Mouse (Mus musculus) midbrain, embryonic 11.5 days (tissue): ENCODE results near the gene Mphosph6. TPM values are rescaled to one million over a fixed set of nuclear protein-coding genes. Genes with fewer than 3 reads are reported as not detected.

Experiments used
- ATAC-seq: fragments of 200-750 bp; cut with Nextera tagmentation; 2 replicates; pipeline ENCODE4 v1.8.0; 2017; ENCODE audit warnings: moderate TSS enrichment, moderate library complexity; ENCODE audit not compliant: low FRiP score
- DNase-seq: peaks from one replicate; pipeline ENCODE4 v3.0.0; 2015; ENCODE audit warnings: low spot score; ENCODE audit errors: missing footprints
- H3K27ac ChIP-seq: fragments of 300-500 bp; sonication (generic); 2 replicates; pipeline ENCODE4 v1.5.1; 2014; ENCODE audit warnings: low read depth, low read length
- H3K27me3 ChIP-seq: fragments of 300-500 bp; sonication (generic); 2 replicates; pipeline ENCODE4 v1.6.1; 2014; ENCODE audit warnings: mild to moderate bottlenecking, low read length, moderate library complexity, mixed read lengths; ENCODE audit not compliant: control insufficient read depth, insufficient read depth
- H3K36me3 ChIP-seq: fragments of 300-500 bp; sonication (generic); 2 replicates; pipeline ENCODE4 v1.6.1; 2014; ENCODE audit warnings: mild to moderate bottlenecking, low read length, moderate library complexity, mixed read lengths; ENCODE audit not compliant: control insufficient read depth, insufficient read depth
- H3K4me1 ChIP-seq: fragments of 300-500 bp; sonication (generic); 2 replicates; pipeline ENCODE4 v1.6.1; 2014; ENCODE audit warnings: low read length; ENCODE audit not compliant: control insufficient read depth, insufficient read depth
- H3K4me2 ChIP-seq: fragments of 300-500 bp; sonication (generic); 2 replicates; pipeline ENCODE4 v1.6.1; 2014; ENCODE audit warnings: mild to moderate bottlenecking, moderate library complexity
- H3K4me3 ChIP-seq: fragments of 300-500 bp; sonication (generic); 2 replicates; pipeline ENCODE4 v1.5.1; 2014; ENCODE audit warnings: low read depth, low read length
- H3K9ac ChIP-seq: fragments of 300-500 bp; sonication (generic); 2 replicates; pipeline ENCODE4 v1.6.1; 2014; ENCODE audit warnings: low read length
- H3K9me3 ChIP-seq: fragments of 300-500 bp; sonication (generic); 2 replicates; pipeline ENCODE4 v1.6.1; 2016; ENCODE audit warnings: low read length; ENCODE audit not compliant: control insufficient read depth
- WGBS: fragments of 180-500 bp; shearing (Covaris S2); extraction: QIAGEN DNeasy Blood & Tissue Kit; methylation state at CpG from one replicate; pipeline ENCODE4 v1.1.7; 2014; 5-methylcytosine and 5-hydroxymethylcytosine counted together
- polyA plus RNA-seq: library from polyadenylated mRNA; unstranded; fragments of >200 nt; fragmentation: Nextera tagmentation; extraction: Ambion mirVana; gene quantifications from 2 replicates; pipeline ENCODE4 v1.2.1, GENCODE M21; 2014

Gene Mphosph6
- polyA plus RNA-seq, 1 experiment from 2014 or later: 59.0 TPM

- ATAC-seq (no peak), DNase-seq (no peak)
- no peaks in the 10 kb centered on the region for H3K9me3 ChIP-seq
- 44% methylated on average over 10 of the region's 10 CpGs for WGBS
- no peak overlapping the region for H3K27ac ChIP-seq
- no peak overlapping the region for H3K4me3 ChIP-seq
- no peak overlapping the region for H3K4me2 ChIP-seq
- H3K27me3 ChIP-seq: no peaks in the 10 kb centered on the region
- no peaks in the 10 kb centered on the region for H3K36me3 ChIP-seq
- H3K4me1 ChIP-seq: no peaks in the 10 kb centered on the region
- no peak overlapping the region for H3K9ac ChIP-seq
These were observed 26.1 kb downstream of the Mphosph6 start for GRCm38 (mm10) chr8:117775626-117776025.

- DNase-seq (no peak), ATAC-seq (no peak)
- WGBS: 58% methylated on average over 2 of the region's 2 CpGs
- Histone ChIP-seq H3K4me2 (no peak overlapping the region), H3K9me3 (no peaks in the 10 kb centered on the region), H3K4me1 (no peaks in the 10 kb centered on the region), H3K9ac (no peak overlapping the region), H3K36me3 (no peaks in the 10 kb centered on the region), H3K27ac (no peak overlapping the region), H3K4me3 (no peak overlapping the region), H3K27me3 (no peaks in the 10 kb centered on the region)
These were observed 29.1 kb downstream of the Mphosph6 start for GRCm38 (mm10) chr8:117772597-117772996.

DNA sequence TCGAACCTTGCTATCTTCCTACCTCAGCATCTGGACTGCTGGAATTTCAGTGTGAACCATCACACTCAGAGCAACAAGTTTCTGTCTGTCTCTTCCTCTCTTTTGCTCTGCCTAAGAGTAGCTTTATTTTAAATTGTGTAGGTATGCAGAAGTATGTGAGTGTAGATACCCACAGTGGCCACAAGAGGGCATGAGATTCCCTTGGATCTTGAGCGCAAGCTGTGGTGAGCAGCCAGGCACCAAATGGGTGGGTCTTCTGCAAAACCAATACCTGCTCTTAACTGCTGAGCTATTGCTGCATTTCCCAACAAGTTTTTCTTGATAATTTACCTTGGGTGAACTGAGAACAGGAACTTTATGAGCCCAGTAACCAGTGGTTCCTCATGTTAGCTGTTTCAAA is 29.6 kb downstream of the Mphosph6 start:
- H3K36me3 ChIP-seq: no peaks in the 10 kb centered on the region
- 66% methylated on average over 2 of the region's 2 CpGs for WGBS
- H3K27ac ChIP-seq: no peak overlapping the region
- no peak for ATAC-seq
- no peak overlapping the region for H3K4me2 ChIP-seq
- no peak overlapping the region for H3K4me3 ChIP-seq
- peak; percentile 81 for DNase-seq
- no peak overlapping the region for H3K9ac ChIP-seq
- H3K27me3 ChIP-seq: no peaks in the 10 kb centered on the region
- H3K4me1 ChIP-seq: no peaks in the 10 kb centered on the region
- no peaks in the 10 kb centered on the region for H3K9me3 ChIP-seq

GRCm38 (mm10) chr8:117771115-117771836 is 30.5 kb downstream of the Mphosph6 start:
- H3K9me3 ChIP-seq: no peaks in the 10 kb centered on the region
- ATAC-seq (no peak), DNase-seq (peak; percentile 44)
- no peak overlapping the region for H3K27ac ChIP-seq
- no peak overlapping the region for H3K4me3 ChIP-seq
- no peaks in the 10 kb centered on the region for H3K36me3 ChIP-seq
- H3K27me3 ChIP-seq: no peaks in the 10 kb centered on the region
- H3K9ac ChIP-seq: no peak overlapping the region
- 85% methylated on average over 9 of the region's 9 CpGs for WGBS
- H3K4me2 ChIP-seq: no peak overlapping the region
- H3K4me1 ChIP-seq: no peaks in the 10 kb centered on the region

GRCm38 (mm10) chr8:117768971-117769370 is 32.8 kb downstream of the Mphosph6 start:
- no peak overlapping the region for H3K4me3 ChIP-seq
- DNase-seq (peak; percentile 66), ATAC-seq (no peak)
- no peaks in the 10 kb centered on the region for H3K9me3 ChIP-seq
- no peak overlapping the region for H3K27ac ChIP-seq
- H3K9ac ChIP-seq: no peak overlapping the region
- no peaks in the 10 kb centered on the region for H3K36me3 ChIP-seq
- no peak overlapping the region for H3K4me2 ChIP-seq
- no peaks in the 10 kb centered on the region for H3K4me1 ChIP-seq
- H3K27me3 ChIP-seq: no peaks in the 10 kb centered on the region
- WGBS: 68% methylated on average over 7 of the region's 7 CpGs

GRCm38 (mm10) chr8:117765947-117766346 is 35.8 kb downstream of the Mphosph6 start:
- peak; percentile 31 for DNase-seq
- H3K27me3 ChIP-seq: no peaks in the 10 kb centered on the region
- H3K36me3 ChIP-seq: no peaks in the 10 kb centered on the region
- WGBS: 78% methylated on average over 5 of the region's 5 CpGs
- no peak overlapping the region for H3K9ac ChIP-seq
- H3K4me2 ChIP-seq: no peak overlapping the region
- H3K9me3 ChIP-seq: no peaks in the 10 kb centered on the region
- H3K4me1 ChIP-seq: no peaks in the 10 kb centered on the region
- no peak for ATAC-seq
- H3K27ac ChIP-seq: no peak overlapping the region
- no peak overlapping the region for H3K4me3 ChIP-seq

DNA sequence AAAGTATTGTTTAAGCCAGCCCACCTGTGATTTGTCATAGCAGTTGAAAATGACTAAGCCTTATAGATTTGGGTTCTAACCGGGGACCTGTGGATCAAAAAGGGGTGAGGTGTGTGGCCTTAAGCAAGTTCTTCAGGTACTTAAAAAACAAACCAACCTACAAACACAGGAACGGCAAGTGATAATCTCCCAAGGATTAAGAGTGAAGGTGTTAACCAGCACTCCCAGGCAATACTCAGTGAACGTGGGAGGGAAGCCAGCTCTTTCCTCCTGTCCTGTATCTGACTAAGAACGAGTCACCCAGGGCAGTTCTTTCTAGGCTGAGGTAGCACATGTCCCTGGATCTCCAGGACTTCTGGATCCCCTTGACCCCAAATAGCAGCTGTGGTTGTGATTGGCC is 37.1 kb downstream of the Mphosph6 start:
- no peak overlapping the region for H3K4me3 ChIP-seq
- no peaks in the 10 kb centered on the region for H3K36me3 ChIP-seq
- H3K9ac ChIP-seq: no peak overlapping the region
- no peaks in the 10 kb centered on the region for H3K4me1 ChIP-seq
- DNase-seq: peak; percentile 23
- H3K4me2 ChIP-seq: no peak overlapping the region
- no peaks in the 10 kb centered on the region for H3K27me3 ChIP-seq
- WGBS: 76% methylated on average over 4 of the region's 4 CpGs
- H3K27ac ChIP-seq: no peak overlapping the region
- ATAC-seq: no peak
- H3K9me3 ChIP-seq: no peaks in the 10 kb centered on the region

GRCm38 (mm10) chr8:117762776-117763175 is 39.0 kb downstream of the Mphosph6 start:
- Histone ChIP-seq H3K4me1 (no peaks in the 10 kb centered on the region), H3K27ac (no peak overlapping the region), H3K4me3 (no peak overlapping the region), H3K36me3 (no peaks in the 10 kb centered on the region), H3K9me3 (no peaks in the 10 kb centered on the region), H3K4me2 (no peak overlapping the region), H3K9ac (no peak overlapping the region), H3K27me3 (no peaks in the 10 kb centered on the region)
- DNase-seq: peak; percentile 60
- WGBS: 91% methylated on average over 6 of the region's 6 CpGs
- ATAC-seq: no peak

DNA sequence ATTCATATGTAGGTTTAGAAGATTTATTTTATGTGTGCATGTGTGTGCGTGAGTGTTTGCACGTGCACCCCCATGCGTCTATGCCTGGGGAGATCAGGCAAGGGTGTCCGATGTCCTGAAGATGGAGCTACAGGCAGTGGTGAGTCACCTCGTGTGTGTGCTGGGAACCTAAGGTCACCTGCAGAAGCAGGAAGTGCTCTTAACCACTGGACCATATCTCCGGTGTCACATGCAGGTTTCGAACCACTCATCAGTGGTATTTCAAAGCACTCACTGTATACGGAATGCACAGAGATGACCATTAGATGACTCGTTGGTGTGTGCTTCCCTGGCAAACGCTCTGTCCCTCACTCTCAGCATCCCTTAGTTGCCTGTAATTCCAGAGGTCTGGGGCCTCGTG is 43.8 kb downstream of the Mphosph6 start:
- Histone ChIP-seq H3K4me3 (no peak overlapping the region), H3K36me3 (no peaks in the 10 kb centered on the region), H3K9ac (no peak overlapping the region), H3K27me3 (no peaks in the 10 kb centered on the region), H3K9me3 (no peaks in the 10 kb centered on the region), H3K4me1 (no peaks in the 10 kb centered on the region), H3K27ac (no peak overlapping the region), H3K4me2 (no peak overlapping the region)
- ATAC-seq (no peak), DNase-seq (no peak)
- 87% methylated on average over 11 of the region's 11 CpGs for WGBS
